Mouse (Mus musculus) neutrophil, adult 83 days (primary cell): ENCODE data around the gene Camkv. TPM values are rescaled to one million over a fixed set of nuclear protein-coding genes. Genes with fewer than 3 reads are reported as not detected.

Experiments used
- total RNA-seq, 2 experiments: library from RNA; stranded (reverse); gene quantifications; one replicate each; pipeline ENCODE4 v1.2.4; 2023

Camkv gene
- not detected for total RNA-seq

GRCm38 (mm10) chr9:107935374-107935773 lies at the start of gene Camkv:
Gene Camkv, plus strand, starts transcription at chr9:107935674.

GRCm38 (mm10) chr9:107887804-107888266 lies 47.6 kb upstream of the Camkv start, which contains the start of gene Mon1a:
Gene Mon1a, plus strand, starts transcription at chr9:107888151.

GRCm38 (mm10) chr9:107906252-107906966 lies 29.1 kb upstream of the Camkv start, which contains the start of gene Mst1r:
Gene Mst1r, plus strand, starts transcription at chr9:107906873.

GRCm38 (mm10) chr9:107928169-107928568 lies 7.3 kb upstream of the Camkv start, which contains the start of gene Actl11:
Gene Actl11, plus strand, starts transcription at chr9:107928469.

GRCm38 (mm10) chr9:107949922-107950235 lies 14.4 kb downstream of the Camkv start, which contains the start of gene Traip:
Gene Traip, plus strand, starts transcription at chr9:107950136.

GRCm38 (mm10) chr9:107975399-107976386 lies 40.2 kb downstream of the Camkv start, which contains the start of gene Uba7:
Gene Uba7, plus strand, starts transcription at chr9:107975505.

GRCm38 (mm10) chr9:107982681-107983346 lies 47.3 kb downstream of the Camkv start, which contains the start of gene Gm20661:
Gene Gm20661, plus strand, starts transcription at chr9:107983058.

GRCm38 (mm10) chr9:107985131-107986119 lies 50.0 kb downstream of the Camkv start, which contains the start of gene Inka1:
Gene Inka1, minus strand, starts transcription at chr9:107985879.

GRCm38 (mm10) chr9:107992197-107992596 lies 56.7 kb downstream of the Camkv start, which contains the start of gene Cdhr4:
Gene Cdhr4, plus strand, starts transcription at chr9:107992497.

GRCm38 (mm10) chr9:107996049-107996448 lies 60.6 kb downstream of the Camkv start, which contains the start of gene Gm20662:
Gene Gm20662, plus strand, starts transcription at chr9:107996349.

Other genes starting within 250 kb of the Camkv start
- not detected for gene Sema3f, start 225.2 kb upstream of the Camkv start, total RNA-seq
- 100 to 1,000 TPM; 182 to 203 TPM for gene Rbm5, start 164.7 kb upstream of the Camkv start, total RNA-seq
- 10 to 100 TPM; 60.4 to 61.5 TPM for gene Rbm6, start 62.4 kb upstream of the Camkv start, total RNA-seq
- gene Mon1a, start 47.5 kb upstream of the Camkv start, total RNA-seq, result 10 to 100 TPM in 1 of 2 experiments, 1 to 10 TPM in 1; 9.6 to 10.5 TPM
- 1 to 10 TPM; 1.4 to 2.2 TPM for gene Mst1r, start 28.8 kb upstream of the Camkv start, total RNA-seq
- gene Actl11, start 7.2 kb upstream of the Camkv start, total RNA-seq, result not detected
- 10 to 100 TPM; 13.1 to 17.7 TPM for gene Traip, start 14.5 kb downstream of the Camkv start, total RNA-seq
- 10 to 100 TPM; 63.0 to 83.7 TPM for gene Uba7, start 39.8 kb downstream of the Camkv start, total RNA-seq
- gene Gm20661, start 47.4 kb downstream of the Camkv start, total RNA-seq, result not detected
- gene Inka1, start 50.2 kb downstream of the Camkv start, total RNA-seq, result 1 to 10 TPM; 2.4 to 2.7 TPM
- gene Cdhr4, start 56.8 kb downstream of the Camkv start, total RNA-seq, result 1 to 10 TPM in 1 of 2 experiments, under 1 TPM in 1; 0.44 to 1.6 TPM
- gene Gm20662, start 60.7 kb downstream of the Camkv start, total RNA-seq, result 1 to 10 TPM in 1 of 2 experiments, not detected in 1; 1.1 TPM
- 100 to 1,000 TPM; 105 to 113 TPM for gene Ip6k1, start 66.8 kb downstream of the Camkv start, total RNA-seq
- 10 to 100 TPM; 18.7 to 19.0 TPM for gene Gmppb, start 113.6 kb downstream of the Camkv start, total RNA-seq
- 1 to 10 TPM; 3.6 to 4.6 TPM for gene Amigo3, start 117.5 kb downstream of the Camkv start, total RNA-seq
- under 1 TPM; 0.37 to 0.93 TPM for gene Mst1, start 144.8 kb downstream of the Camkv start, total RNA-seq
- 10 to 100 TPM; 49.7 to 65.9 TPM for gene Rnf123, start 147.7 kb downstream of the Camkv start, total RNA-seq
- gene Apeh, start 158.9 kb downstream of the Camkv start, total RNA-seq, result 10 to 100 TPM; 54.8 to 67.8 TPM